Mouse (Mus musculus): ENCODE results near the gene Abr. TPM values are rescaled to one million over a fixed set of nuclear protein-coding genes. Genes with fewer than 3 reads are reported as not detected.

Gene Abr
- total and polyA plus RNA-seq, 3 experiments = 3.8 to 8.8 TPM; not detected in 1

- H3K9ac ChIP-seq (ENCODE audit: control insufficient read depth, low read depth, low read length, poor library complexity, severe bottlenecking) = no peak overlapping the region
- H3K27ac ChIP-seq (ENCODE audit: control insufficient read depth, low read depth, low read length) = no peak overlapping the region
- H3K79me2 ChIP-seq (ENCODE audit: control insufficient read depth, insufficient read depth, low read length, poor library complexity) = no peaks in the 10 kb centered on the region
- peak; percentile 85 for DNase-seq (ENCODE audit: low read depth, low spot score)
- H3K4me3 ChIP-seq (ENCODE audit: control insufficient read depth in 1 of 2, insufficient read depth in 1 of 2, low read depth in 2 of 2, low read length in 2 of 2) = no peak overlapping the region
- TF ChIP-seq MYB (IDR thresholded peaks at IDR 0.05; ENCODE audit: low read depth, low read length) = no peak
- TF ChIP-seq MYC (IDR thresholded peaks at IDR 0.05; ENCODE audit: low read depth, low read length) = 0 out of 2 replicates have a peak, but pooled peaks have one; percentile 33
- TF ChIP-seq CTCF (IDR thresholded peaks at IDR 0.05 in 2 of 3, conservative IDR thresholded peaks at IDR 0.05 in 1 of 3; ENCODE audit: control insufficient read depth in 1 of 3, insufficient read depth in 1 of 3, low read depth in 2 of 3, low read length in 3 of 3, poor library complexity in 1 of 3, severe bottlenecking in 1 of 3) = peak; percentile 80 to 87 (median 86)
- TF ChIP-seq RAD21 (IDR thresholded peaks at IDR 0.05; ENCODE audit: low read depth, low read length) = peak; percentile 59
- no peak for TF ChIP-seq MEF2A (IDR thresholded peaks at IDR 0.05; ENCODE audit: extremely low read depth, insufficient replicate concordance, low read depth, low read length, poor library complexity, severe bottlenecking)
- TF ChIP-seq USF1 (IDR thresholded peaks at IDR 0.05; ENCODE audit: low read depth, low read length) = no peak
- peak; percentile 85 for TF ChIP-seq SMC3 (IDR thresholded peaks at IDR 0.05; ENCODE audit: low read depth, low read length)
- TF ChIP-seq ZC3H11A (IDR thresholded peaks at IDR 0.05; ENCODE audit: low read depth, low read length) = peak; percentile 48
- H3K4me1 ChIP-seq (ENCODE audit: control insufficient read depth in 1 of 2, insufficient read depth in 2 of 2, low read length in 2 of 2) = no peaks in the 10 kb centered on the region
- H3K9me3 ChIP-seq (replicated peaks; ENCODE audit: insufficient read depth, low read length) = no peaks in the 10 kb centered on the region
- H3K27me3 ChIP-seq (ENCODE audit: control insufficient read depth in 1 of 2, insufficient read depth in 2 of 2, low read length in 2 of 2) = peaks cover 15 to 17% of the 10 kb centered on the region in 2 experiments
- no peaks in the 10 kb centered on the region for H3K36me3 ChIP-seq (ENCODE audit: control insufficient read depth in 1 of 2, insufficient read depth in 2 of 2, low read length in 2 of 2)
Measured at GRCm38 (mm10) chr11:76577588-76578257, 44.4 kb downstream of the Abr start.

GRCm38 (mm10) chr11:76572820-76573385, 49.2 kb downstream of the Abr start:
- Histone ChIP-seq H3K36me3 (ENCODE audit: control insufficient read depth in 1 of 2, insufficient read depth in 2 of 2, low read length in 2 of 2) (no peaks in the 10 kb centered on the region), H3K4me3 (ENCODE audit: control insufficient read depth in 1 of 2, insufficient read depth in 1 of 2, low read depth in 2 of 2, low read length in 2 of 2) (no peak overlapping the region), H3K4me1 (ENCODE audit: control insufficient read depth in 1 of 2, insufficient read depth in 2 of 2, low read length in 2 of 2) (no peaks in the 10 kb centered on the region), H3K27me3 (ENCODE audit: control insufficient read depth in 1 of 2, insufficient read depth in 2 of 2, low read length in 2 of 2) (peaks cover 10 to 14% of the 10 kb centered on the region in 2 experiments), H3K79me2 (ENCODE audit: control insufficient read depth, insufficient read depth, low read length, poor library complexity) (no peaks in the 10 kb centered on the region), H3K9me3 (replicated peaks; ENCODE audit: insufficient read depth, low read length) (no peaks in the 10 kb centered on the region), H3K9ac (ENCODE audit: control insufficient read depth, low read depth, low read length, poor library complexity, severe bottlenecking) (no peak overlapping the region), H3K27ac (ENCODE audit: control insufficient read depth, low read depth, low read length) (no peak overlapping the region)
- DNase-seq (ENCODE audit: low read depth, low spot score) = no peak
- TF ChIP-seq TAL1 (IDR thresholded peaks at IDR 0.05; ENCODE audit: low read length) (no peak), KAT2A (conservative IDR thresholded peaks at IDR 0.05; ENCODE audit: low read depth, low read length) (no peak), ZKSCAN1 (IDR thresholded peaks at IDR 0.05; ENCODE audit: low read depth, low read length) (no peak), MXI1 (IDR thresholded peaks at IDR 0.05; ENCODE audit: low read depth, low read length) (no peak), EP300 (IDR thresholded peaks at IDR 0.05; ENCODE audit: low read depth in 1 of 2, low read length in 2 of 2) (no peak), SIN3A (IDR thresholded peaks at IDR 0.05; ENCODE audit: low read length) (no peak), E2F4 (IDR thresholded peaks at IDR 0.05; ENCODE audit: borderline replicate concordance, low read depth, low read length) (no peak), MYC (IDR thresholded peaks at IDR 0.05; ENCODE audit: low read depth, low read length) (no peak), CTCF (IDR thresholded peaks at IDR 0.05 in 2 of 3, conservative IDR thresholded peaks at IDR 0.05 in 1 of 3; ENCODE audit: control insufficient read depth in 1 of 3, insufficient read depth in 1 of 3, low read depth in 2 of 3, low read length in 3 of 3, poor library complexity in 1 of 3, severe bottlenecking in 1 of 3) (no peak), CHD2 (IDR thresholded peaks at IDR 0.05; ENCODE audit: low read length) (no peak), POLR2A (IDR thresholded peaks at IDR 0.05; ENCODE audit: control insufficient read depth in 1 of 2, insufficient read depth in 1 of 2, low read depth in 1 of 2, low read length in 2 of 2, poor library complexity in 1 of 2) (no peak), ZMIZ1 (IDR thresholded peaks at IDR 0.05; ENCODE audit: low read depth, low read length) (no peak), CHD1 (IDR thresholded peaks at IDR 0.05; ENCODE audit: low read depth, low read length) (no peak), MYB (IDR thresholded peaks at IDR 0.05; ENCODE audit: low read depth, low read length) (no peak), ZNF384 (IDR thresholded peaks at IDR 0.05; ENCODE audit: low read depth, low read length) (no peak), GATA1 (IDR thresholded peaks at IDR 0.05; ENCODE audit: low read depth, low read length) (no peak), POLR2AphosphoS2 (IDR thresholded peaks at IDR 0.05; ENCODE audit: low read length) (no peak), GABPA (IDR thresholded peaks at IDR 0.05; ENCODE audit: low read depth, low read length) (no peak), NELFE (IDR thresholded peaks at IDR 0.05; ENCODE audit: low read depth, low read length) (no peak), HCFC1 (IDR thresholded peaks at IDR 0.05; ENCODE audit: low read depth, low read length) (no peak)

Data from MEL (cell line).